Mouse (Mus musculus) cerebellum, adult 2 months (tissue): Measurements from ENCODE around the gene Adamts17.

Experiments used
- CTCF ChIP-seq: fragments of 200-500 bp; IDR thresholded peaks from 2 replicates; pipeline ENCODE4 v1.5.1; 2011; ENCODE audit warnings: low read depth, mild to moderate bottlenecking, control low read depth, low read length, moderate library complexity, borderline replicate concordance; ENCODE audit not compliant: insufficient read depth
- POLR2A ChIP-seq: fragments of 200-500 bp; IDR thresholded peaks from 2 replicates; pipeline ENCODE4 v1.6.1; 2011; ENCODE audit warnings: low read length, control low read depth, borderline replicate concordance; ENCODE audit not compliant: insufficient read depth

- TF ChIP-seq CTCF: no peak
- no peak for TF ChIP-seq POLR2A
Measured at GRCm38 (mm10) chr7:66962736-66963135, 123.2 kb downstream of the Adamts17 start.
